Mouse (Mus musculus): ENCODE results near the gene Fhod1. TPM values are rescaled to one million over a fixed set of nuclear protein-coding genes. Genes with fewer than 3 reads are reported as not detected.
A peak's percentile ranks its signal among the peaks of the same experiment; 100 is the strongest.

Fhod1 gene
- polyA plus RNA-seq, 1 experiment from 2014 or later: 0.49 TPM

- peaks cover 22% of the 10 kb centered on the region for H3K36me3 ChIP-seq (ENCODE audit: control insufficient read depth, insufficient read depth, low read length)
- 85% methylated on average over 9 of the region's 9 CpGs for WGBS
- H3K9me3 ChIP-seq (replicated peaks; ENCODE audit: control insufficient read depth, low read length, poor library complexity, severe bottlenecking): no peaks in the 10 kb centered on the region
- no peak overlapping the region for H3K4me2 ChIP-seq (ENCODE audit: low read length)
- ATAC-seq: no peak
- no peak overlapping the region for H3K4me3 ChIP-seq (ENCODE audit: low read depth, low read length)
- H3K27ac ChIP-seq (ENCODE audit: low read length): no peak overlapping the region
- no peaks in the 10 kb centered on the region for H3K27me3 ChIP-seq (ENCODE audit: control insufficient read depth, insufficient read depth, low read depth, low read length)
- H3K9ac ChIP-seq (ENCODE audit: low read depth, low read length): no peak overlapping the region
- no peaks in the 10 kb centered on the region for H3K4me1 ChIP-seq (ENCODE audit: control insufficient read depth, insufficient read depth, low read length)
These were observed 33.9 kb downstream of the Fhod1 start for GRCm38 (mm10) chr8:105313622-105314402.

- H3K4me1 ChIP-seq (ENCODE audit: control insufficient read depth, insufficient read depth, low read length): no peaks in the 10 kb centered on the region
- H3K4me3 ChIP-seq (ENCODE audit: low read depth, low read length): no peak overlapping the region
- no peak overlapping the region for H3K27ac ChIP-seq (ENCODE audit: low read length)
- H3K36me3 ChIP-seq (ENCODE audit: control insufficient read depth, insufficient read depth, low read length): peaks cover 24% of the 10 kb centered on the region
- no peak overlapping the region for H3K9ac ChIP-seq (ENCODE audit: low read depth, low read length)
- H3K9me3 ChIP-seq (replicated peaks; ENCODE audit: control insufficient read depth, low read length, poor library complexity, severe bottlenecking): no peaks in the 10 kb centered on the region
- 93% methylated on average over 8 of the region's 8 CpGs for WGBS
- ATAC-seq: no peak
- no peak overlapping the region for H3K4me2 ChIP-seq (ENCODE audit: low read length)
- H3K27me3 ChIP-seq (ENCODE audit: control insufficient read depth, insufficient read depth, low read depth, low read length): no peaks in the 10 kb centered on the region
These were observed 34.8 kb downstream of the Fhod1 start for GRCm38 (mm10) chr8:105312891-105313481.

GRCm38 (mm10) chr8:105311718-105312117, 36.0 kb downstream of the Fhod1 start:
- Histone ChIP-seq H3K4me2 (ENCODE audit: low read length) (no peak overlapping the region), H3K9ac (ENCODE audit: low read depth, low read length) (no peak overlapping the region), H3K4me1 (ENCODE audit: control insufficient read depth, insufficient read depth, low read length) (no peaks in the 10 kb centered on the region), H3K27ac (ENCODE audit: low read length) (no peak overlapping the region), H3K4me3 (ENCODE audit: low read depth, low read length) (no peak overlapping the region), H3K36me3 (ENCODE audit: control insufficient read depth, insufficient read depth, low read length) (peaks cover 34% of the 10 kb centered on the region), H3K27me3 (ENCODE audit: control insufficient read depth, insufficient read depth, low read depth, low read length) (no peaks in the 10 kb centered on the region), H3K9me3 (replicated peaks; ENCODE audit: control insufficient read depth, low read length, poor library complexity, severe bottlenecking) (no peaks in the 10 kb centered on the region)
- ATAC-seq: no peak
- 83% methylated on average over 1 of the region's 1 CpGs for WGBS

GRCm38 (mm10) chr8:105310118-105310517, 37.6 kb downstream of the Fhod1 start:
- H3K4me1 ChIP-seq (ENCODE audit: control insufficient read depth, insufficient read depth, low read length): peaks cover 10% of the 10 kb centered on the region
- ATAC-seq: no peak
- H3K9ac ChIP-seq (ENCODE audit: low read depth, low read length): no peak overlapping the region
- H3K9me3 ChIP-seq (replicated peaks; ENCODE audit: control insufficient read depth, low read length, poor library complexity, severe bottlenecking): no peaks in the 10 kb centered on the region
- H3K4me2 ChIP-seq (ENCODE audit: low read length): no peak overlapping the region
- no peak overlapping the region for H3K4me3 ChIP-seq (ENCODE audit: low read depth, low read length)
- no peaks in the 10 kb centered on the region for H3K27me3 ChIP-seq (ENCODE audit: control insufficient read depth, insufficient read depth, low read depth, low read length)
- WGBS: 86% methylated on average over 8 of the region's 8 CpGs
- H3K27ac ChIP-seq (ENCODE audit: low read length): no peak overlapping the region
- H3K36me3 ChIP-seq (ENCODE audit: control insufficient read depth, insufficient read depth, low read length): peaks cover 30% of the 10 kb centered on the region

GRCm38 (mm10) chr8:105309142-105309847, 38.5 kb downstream of the Fhod1 start:
- WGBS: 82% methylated on average over 15 of the region's 15 CpGs

GRCm38 (mm10) chr8:105308428-105308827, 39.3 kb downstream of the Fhod1 start:
- no peak overlapping the region for H3K4me2 ChIP-seq (ENCODE audit: low read length)
- no peak overlapping the region for H3K9ac ChIP-seq (ENCODE audit: low read depth, low read length)
- 94% methylated on average over 10 of the region's 10 CpGs for WGBS
- H3K4me1 ChIP-seq (ENCODE audit: control insufficient read depth, insufficient read depth, low read length): peaks cover 10% of the 10 kb centered on the region
- peaks cover 34% of the 10 kb centered on the region for H3K36me3 ChIP-seq (ENCODE audit: control insufficient read depth, insufficient read depth, low read length)
- ATAC-seq: no peak
- no peak overlapping the region for H3K27ac ChIP-seq (ENCODE audit: low read length)
- H3K27me3 ChIP-seq (ENCODE audit: control insufficient read depth, insufficient read depth, low read depth, low read length): no peaks in the 10 kb centered on the region
- no peaks in the 10 kb centered on the region for H3K9me3 ChIP-seq (replicated peaks; ENCODE audit: control insufficient read depth, low read length, poor library complexity, severe bottlenecking)
- no peak overlapping the region for H3K4me3 ChIP-seq (ENCODE audit: low read depth, low read length)

More at GRCm38 (mm10) chr8:105309142-105309847, 38.5 kb downstream of the Fhod1 start:
- H3K4me1 ChIP-seq (ENCODE audit: control insufficient read depth, insufficient read depth, low read length): peaks cover 10% of the 10 kb centered on the region
- no peak overlapping the region for H3K9ac ChIP-seq (ENCODE audit: low read depth, low read length)
- ATAC-seq: no peak
- H3K36me3 ChIP-seq (ENCODE audit: control insufficient read depth, insufficient read depth, low read length): peaks cover 34% of the 10 kb centered on the region
- no peak overlapping the region for H3K4me3 ChIP-seq (ENCODE audit: low read depth, low read length)
- H3K4me2 ChIP-seq (ENCODE audit: low read length): no peak overlapping the region
- no peak overlapping the region for H3K27ac ChIP-seq (ENCODE audit: low read length)
- no peaks in the 10 kb centered on the region for H3K9me3 ChIP-seq (replicated peaks; ENCODE audit: control insufficient read depth, low read length, poor library complexity, severe bottlenecking)
- H3K27me3 ChIP-seq (ENCODE audit: control insufficient read depth, insufficient read depth, low read depth, low read length): no peaks in the 10 kb centered on the region

GRCm38 (mm10) chr8:105307670-105308069, 40.1 kb downstream of the Fhod1 start:
- peaks cover 36% of the 10 kb centered on the region for H3K36me3 ChIP-seq (ENCODE audit: control insufficient read depth, insufficient read depth, low read length)
- no peaks in the 10 kb centered on the region for H3K27me3 ChIP-seq (ENCODE audit: control insufficient read depth, insufficient read depth, low read depth, low read length)

GRCm38 (mm10) chr8:105306146-105306691, 41.5 kb downstream of the Fhod1 start:
- ATAC-seq: peak; percentile 13; the same call in 1 of the 2 replicates
- H3K4me3 ChIP-seq (ENCODE audit: low read depth, low read length): no peak overlapping the region
- H3K4me1 ChIP-seq (ENCODE audit: control insufficient read depth, insufficient read depth, low read length): peaks cover 10% of the 10 kb centered on the region
- H3K9me3 ChIP-seq (replicated peaks; ENCODE audit: control insufficient read depth, low read length, poor library complexity, severe bottlenecking): no peaks in the 10 kb centered on the region
- peak overlapping the region; percentile 39; the same call in 1 of the 2 replicates for H3K9ac ChIP-seq (ENCODE audit: low read depth, low read length)
- 61% methylated on average over 5 of the region's 5 CpGs for WGBS
- no peaks in the 10 kb centered on the region for H3K27me3 ChIP-seq (ENCODE audit: control insufficient read depth, insufficient read depth, low read depth, low read length)
- peaks cover 39% of the 10 kb centered on the region for H3K36me3 ChIP-seq (ENCODE audit: control insufficient read depth, insufficient read depth, low read length)
- no peak overlapping the region for H3K27ac ChIP-seq (ENCODE audit: low read length)
- peak overlapping the region; percentile 45; the same call in 1 of the 2 replicates for H3K4me2 ChIP-seq (ENCODE audit: low read length)

More at GRCm38 (mm10) chr8:105307670-105308069, 40.1 kb downstream of the Fhod1 start:
- H3K4me1 ChIP-seq (ENCODE audit: control insufficient read depth, insufficient read depth, low read length): peaks cover 10% of the 10 kb centered on the region
- H3K4me3 ChIP-seq (ENCODE audit: low read depth, low read length): no peak overlapping the region
- no peak overlapping the region for H3K27ac ChIP-seq (ENCODE audit: low read length)
- H3K9me3 ChIP-seq (replicated peaks; ENCODE audit: control insufficient read depth, low read length, poor library complexity, severe bottlenecking): no peaks in the 10 kb centered on the region
- H3K4me2 ChIP-seq (ENCODE audit: low read length): no peak overlapping the region
- WGBS: 94% methylated on average over 13 of the region's 13 CpGs
- no peak overlapping the region for H3K9ac ChIP-seq (ENCODE audit: low read depth, low read length)
- ATAC-seq: no peak
